In the genomic region with DNA sequence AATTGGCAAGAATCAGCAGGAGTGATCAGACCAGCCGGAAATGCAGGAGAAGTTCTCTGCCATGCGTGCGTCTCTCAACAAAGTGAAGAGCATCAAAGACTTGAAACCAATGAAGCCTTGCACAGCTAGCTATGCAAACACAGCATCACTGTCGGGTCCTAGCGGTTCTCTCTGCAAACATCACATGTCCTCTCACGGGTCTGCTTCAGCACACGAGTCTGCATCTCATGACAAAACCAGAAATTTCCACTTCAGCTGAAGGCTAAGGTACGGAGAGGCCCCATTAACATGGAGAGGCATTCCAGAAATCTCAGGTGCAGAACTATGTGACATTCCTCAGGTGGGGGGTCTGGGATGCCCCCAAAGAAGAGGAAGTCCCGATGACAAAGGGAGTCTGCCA, we compare ENCODE assay signal across 22 mouse cellular contexts. TPM values are rescaled to one million over a fixed set of nuclear protein-coding genes. Genes with fewer than 3 reads are reported as not detected.
"Had no signal": no experiment of that assay in that cellular context is flagged by ENCODE, and none has a peak within 500 bp of the region (broad histone marks: within the 10 kb centered on the region; RNA-seq: fewer than 3 reads in every experiment).

No protein-coding gene starts in this region.

- H3K4me3 ChIP-seq: liver, embryonic 12.5 days; lung, embryonic 15.5 days; midbrain, embryonic 10.5 days; myocyte; neural tube, embryonic 13.5 days; neural tube, embryonic 15.5 days had no signal

- H3K36me3 ChIP-seq: liver, embryonic 12.5 days; lung, embryonic 15.5 days; midbrain, embryonic 10.5 days; neural tube, embryonic 13.5 days; neural tube, embryonic 15.5 days had no signal

- H3K9ac ChIP-seq: liver, embryonic 12.5 days; liver, embryonic 14.5 days; lung, embryonic 15.5 days; neural tube, embryonic 13.5 days; neural tube, embryonic 15.5 days had no signal

- H3K4me1 ChIP-seq: liver, embryonic 12.5 days; lung, embryonic 15.5 days; neural tube, embryonic 13.5 days; neural tube, embryonic 15.5 days had no signal

- H3K4me2 ChIP-seq: liver, embryonic 12.5 days; lung, embryonic 15.5 days; neural tube, embryonic 13.5 days; neural tube, embryonic 15.5 days had no signal

- ATAC-seq: liver, embryonic 12.5 days; midbrain, embryonic 16.5 days had no signal

- H3K27ac ChIP-seq: liver, embryonic 12.5 days; liver, embryonic 14.5 days; lung, embryonic 15.5 days; midbrain, embryonic 10.5 days; neural tube, embryonic 13.5 days; neural tube, embryonic 15.5 days had no signal

- H3K27me3 ChIP-seq: lung, embryonic 15.5 days; neural tube, embryonic 15.5 days had no signal

- DNase-seq: lung, adult 18-20 months; lung, postnatal 14 days; lung, postnatal 4 days; midbrain, embryonic 14.5 days; retina, postnatal 1 day; right cerebral cortex, adult 18-20 months; right cerebral cortex, postnatal 14 days; spleen, adult 18-20 months; thymus, adult 18-20 months; thymus, postnatal 14 days; thymus, postnatal 36 days had no signal

- H3K9me3 ChIP-seq: liver, embryonic 12.5 days; lung, embryonic 15.5 days; midbrain, embryonic 10.5 days; neural tube, embryonic 13.5 days; neural tube, embryonic 15.5 days had no signal

RNA-seq across cellular contexts. Expression of a gene that starts 3.4 kb away (rescaled TPM):
- polyA plus RNA-seq: myocyte had no signal

RNA-seq across cellular contexts. Expression of a gene that starts 21.7 kb away (rescaled TPM):
- polyA plus RNA-seq: thymus, postnatal 0 days had no signal

RNA-seq across cellular contexts. Expression of a gene that starts 36.9 kb away (rescaled TPM):
- polyA plus RNA-seq: liver, embryonic 12.5 days; midbrain, embryonic 10.5 days; midbrain, embryonic 14.5 days; midbrain, embryonic 16.5 days; neural tube, embryonic 11.5 days; neural tube, embryonic 15.5 days; stomach, embryonic 14.5 days had no signal
